In genomic region chr3:138215395-138215989, GRCm38 (mm10) we compare ENCODE assay signal across 14 mouse cellular contexts. TPM values are rescaled to one million over a fixed set of nuclear protein-coding genes. Genes with fewer than 3 reads are reported as not detected.
DNase-seq lines count a peak whose midpoint lies in the region; ATAC-seq and TF ChIP-seq lines count a peak whose summit lies in the region.
"Had no signal": no experiment of that assay in that cellular context is flagged by ENCODE, and none has a peak within 500 bp of the region (broad histone marks: within the 10 kb centered on the region; RNA-seq: fewer than 3 reads in every experiment).

No protein-coding gene starts in this region.

- H3K9me3 ChIP-seq in lung, embryonic 14.5 days (ENCODE audit: low read depth, low read length): no peaks in the 10 kb centered on the region
- no peaks in the 10 kb centered on the region for H3K9me3 ChIP-seq in embryonic facial prominence, embryonic 15.5 days (replicated peaks)

- 43% methylated on average over 11 of the region's 11 CpGs for WGBS in lung, embryonic 14.5 days
- WGBS in embryonic facial prominence, embryonic 15.5 days: 42% methylated on average over 11 of the region's 11 CpGs

- no peak for TF ChIP-seq POLR2A in myocyte (IDR thresholded peaks at IDR 0.05; ENCODE audit: insufficient read length, low read depth)

- no peak overlapping the region for H3K4me3 ChIP-seq in lung, embryonic 14.5 days (ENCODE audit: low read depth, low read length)
- H3K4me3 ChIP-seq in embryonic facial prominence, embryonic 15.5 days (replicated peaks): no peak overlapping the region
- no peak overlapping the region for H3K4me3 ChIP-seq in myocyte
- H3K4me3 ChIP-seq: heart, adult 2 months; layer of hippocampus, adult 2 months had no signal

- ATAC-seq in lung, embryonic 14.5 days (ENCODE audit: insufficient read depth): peak; percentile 49; the same call in 1 of the 2 replicates
- ATAC-seq in embryonic facial prominence, embryonic 15.5 days (ENCODE audit: insufficient number of reproducible peaks, low FRiP score, low TSS enrichment, low read depth): no peak
- ATAC-seq in erythroblast, adult 5-6 weeks (replicated peaks; ENCODE audit: low FRiP score, poor library complexity, severe bottlenecking): no peak
- ATAC-seq: forebrain, embryonic 16.5 days had no signal

- peaks cover 7% of the 10 kb centered on the region for H3K4me1 ChIP-seq in lung, embryonic 14.5 days (ENCODE audit: insufficient read depth)
- H3K4me1 ChIP-seq in embryonic facial prominence, embryonic 15.5 days: peaks cover 18% of the 10 kb centered on the region; the same call in 1 of the 2 replicates

- no peaks in the 10 kb centered on the region for H3K36me3 ChIP-seq in lung, embryonic 14.5 days (ENCODE audit: insufficient read depth)
- no peaks in the 10 kb centered on the region for H3K36me3 ChIP-seq in embryonic facial prominence, embryonic 15.5 days
- no peaks in the 10 kb centered on the region for H3K36me3 ChIP-seq in myocyte (ENCODE audit: control insufficient read depth, insufficient read depth)

- peaks cover 18% of the 10 kb centered on the region for H3K79me2 ChIP-seq in myocyte (ENCODE audit: control insufficient read depth, insufficient read depth)

- TF ChIP-seq CTCF in lung, embryonic 14.5 days (IDR thresholded peaks at IDR 0.05; ENCODE audit: low read depth): no peak

- no peak overlapping the region for H3K4me2 ChIP-seq in lung, embryonic 14.5 days
- no peak overlapping the region for H3K4me2 ChIP-seq in embryonic facial prominence, embryonic 15.5 days (replicated peaks)
- no peak overlapping the region for H3K4me2 ChIP-seq in myocyte (ENCODE audit: low read depth)

- H3K9ac ChIP-seq in lung, embryonic 14.5 days: no peak overlapping the region
- H3K9ac ChIP-seq in embryonic facial prominence, embryonic 15.5 days: no peak overlapping the region

- H3K27ac ChIP-seq in lung, embryonic 14.5 days (ENCODE audit: low read depth): no peak overlapping the region; the same call in 1 of the 2 replicates
- H3K27ac ChIP-seq in embryonic facial prominence, embryonic 15.5 days (replicated peaks): peak overlapping the region; percentile 36; the same call in 1 of the 2 replicates
- H3K27ac ChIP-seq: heart, adult 2 months; layer of hippocampus, adult 2 months had no signal

- no peak overlapping the region for H3ac ChIP-seq in myocyte (ENCODE audit: control insufficient read depth, insufficient read length)

- no peaks in the 10 kb centered on the region for H3K27me3 ChIP-seq in lung, embryonic 14.5 days (ENCODE audit: insufficient read depth, low read length)
- H3K27me3 ChIP-seq in embryonic facial prominence, embryonic 15.5 days: no peaks in the 10 kb centered on the region
- no peaks in the 10 kb centered on the region for H3K27me3 ChIP-seq in myocyte (ENCODE audit: control insufficient read depth, insufficient read depth, insufficient read length)
- H3K27me3 ChIP-seq: CH12.LX had no signal

- peak; percentile 52 for DNase-seq in lung, embryonic 14.5 days
- no peak for DNase-seq in lung, postnatal 36 days
- peak; percentile 65 for DNase-seq in adrenal gland, postnatal 14 days
- no peak for DNase-seq in right cerebral cortex, postnatal 4 days
- DNase-seq: cerebellum, postnatal 10 days; heart, adult 2 months; thymus, adult 2 months had no signal

TF ChIP-seq in myocyte, 11 proteins besides CTCF, POLR2A, EP300 and RAD21:
- no peak for TF ChIP-seq E2F4 (IDR thresholded peaks at IDR 0.05; ENCODE audit: insufficient read depth)
- no peak for TF ChIP-seq SRF (IDR thresholded peaks at IDR 0.05; ENCODE audit: control insufficient read depth, insufficient read length, low read depth)
- TF ChIP-seq USF1 (IDR thresholded peaks at IDR 0.05; ENCODE audit: low read depth): no peak
- peak in 2 of 3 experiments; percentile 37 to 47 for TF ChIP-seq MYOD1 (IDR thresholded peaks at IDR 0.05; ENCODE audit: control insufficient read depth in 1 of 3, insufficient read length in 2 of 3, low read depth in 2 of 3)
- TF ChIP-seq CEBPB (IDR thresholded peaks at IDR 0.05; ENCODE audit: insufficient read depth, poor library complexity, severe bottlenecking): no peak
- no peak for TF ChIP-seq POLR2AphosphoS2 (IDR thresholded peaks at IDR 0.05; ENCODE audit: insufficient read length, low read depth)
- no peak for TF ChIP-seq MAX (IDR thresholded peaks at IDR 0.05; ENCODE audit: low read depth)
- TF ChIP-seq TCF12 (IDR thresholded peaks at IDR 0.05; ENCODE audit: insufficient read depth, poor library complexity, severe bottlenecking): no peak
- peak in 1 of 3 experiments; percentile 49 for TF ChIP-seq MYOG (IDR thresholded peaks at IDR 0.05; ENCODE audit: control insufficient read depth in 1 of 3, insufficient read depth in 1 of 3, insufficient read length in 2 of 3, low read depth in 2 of 3)
- TF ChIP-seq TCF3 (IDR thresholded peaks at IDR 0.05; ENCODE audit: insufficient read length, low read depth): no peak
- TF ChIP-seq REST (IDR thresholded peaks at IDR 0.05; ENCODE audit: insufficient read depth, insufficient read length): no peak

RNA-seq across cellular contexts. Expression of gene Adh7, which starts 2.1 kb away (rescaled TPM):
- polyA plus RNA-seq in lung, embryonic 14.5 days (2014; fragmentation: Nextera tagmentation; extraction: Ambion mirVana): 0.30 and 0.55 TPM in 2 replicates
- 18.2 and 24.3 TPM in 2 replicates for total RNA-seq in adrenal gland, postnatal 14 days (2021)
- polyA plus RNA-seq in embryonic facial prominence, embryonic 15.5 days (2015; fragmentation: Nextera tagmentation; extraction: Ambion mirVana): 8.1 and 8.7 TPM in 2 replicates
- polyA plus RNA-seq in myocyte (2012; fragmentation: generic; extraction: Trizol): 8.1 TPM
- not detected in 2 replicates for total RNA-seq in erythroblast, adult 5-6 weeks (2015; ENCODE audit: low replicate concordance)
- total RNA-seq in erythroblast, adult 5-6 weeks (2017; ENCODE audit: low replicate concordance): not detected in 2 replicates
- total RNA-seq: CH12.LX had no signal

RNA-seq across cellular contexts. Expression of gene 4930579F01Rik, which starts 21.9 kb away (rescaled TPM):
- polyA plus RNA-seq in lung, embryonic 14.5 days (2014; fragmentation: Nextera tagmentation; extraction: Ambion mirVana): 0.37 TPM in 1 of 2 replicates, not detected in the other
- total RNA-seq in adrenal gland, postnatal 14 days (2021): not detected in 2 replicates
- 0.12 and 0.36 TPM in 2 replicates for polyA plus RNA-seq in embryonic facial prominence, embryonic 15.5 days (2015; fragmentation: Nextera tagmentation; extraction: Ambion mirVana)
- polyA plus RNA-seq in myocyte (2012; fragmentation: generic; extraction: Trizol): not detected
- not detected in 2 replicates for total RNA-seq in erythroblast, adult 5-6 weeks (2015; ENCODE audit: low replicate concordance)
- not detected in 2 replicates for total RNA-seq in erythroblast, adult 5-6 weeks (2017; ENCODE audit: low replicate concordance)
- total RNA-seq: CH12.LX; heart, adult 2 months; layer of hippocampus, adult 2 months; liver, adult 2 months had no signal
- polyA plus RNA-seq: forebrain, embryonic 16.5 days; liver, adult 2 months; thymus, adult 2 months had no signal

RNA-seq across cellular contexts. Expression of gene Adh1, which starts 45.3 kb away (rescaled TPM):
- polyA plus RNA-seq in lung, embryonic 14.5 days (2014; fragmentation: Nextera tagmentation; extraction: Ambion mirVana): 883 and 968 TPM in 2 replicates
- 3,758 and 4,029 TPM in 2 replicates for total RNA-seq in adrenal gland, postnatal 14 days (2021)
- 30.5 and 31.6 TPM in 2 replicates for polyA plus RNA-seq in embryonic facial prominence, embryonic 15.5 days (2015; fragmentation: Nextera tagmentation; extraction: Ambion mirVana)
- polyA plus RNA-seq in myocyte (2012; fragmentation: generic; extraction: Trizol): not detected
- not detected in 2 replicates for total RNA-seq in erythroblast, adult 5-6 weeks (2015; ENCODE audit: low replicate concordance)
- total RNA-seq in erythroblast, adult 5-6 weeks (2017; ENCODE audit: low replicate concordance): not detected in 2 replicates
- total RNA-seq: CH12.LX had no signal

Comparison
In these comparisons a context has a peak if more than half of its experiments do, and no peak if none do; other contexts are left out.
1. DNase-seq: peak in lung, embryonic 14.5 days (single experiment) and adrenal gland, postnatal 14 days (single experiment); none in lung, postnatal 36 days (single experiment) and right cerebral cortex, postnatal 4 days (single experiment).
2. RNA of gene Adh1, which starts 45.3 kb away (polyA plus RNA-seq): 883 to 968 TPM in lung, embryonic 14.5 days and 30.5 to 31.6 TPM in embryonic facial prominence, embryonic 15.5 days; not detected in myocyte (single experiment); every median in the first group is over 10 times any median in the second.